Mouse (Mus musculus): ENCODE results near the gene Nlgn1.

The Nlgn1 gene

DNA sequence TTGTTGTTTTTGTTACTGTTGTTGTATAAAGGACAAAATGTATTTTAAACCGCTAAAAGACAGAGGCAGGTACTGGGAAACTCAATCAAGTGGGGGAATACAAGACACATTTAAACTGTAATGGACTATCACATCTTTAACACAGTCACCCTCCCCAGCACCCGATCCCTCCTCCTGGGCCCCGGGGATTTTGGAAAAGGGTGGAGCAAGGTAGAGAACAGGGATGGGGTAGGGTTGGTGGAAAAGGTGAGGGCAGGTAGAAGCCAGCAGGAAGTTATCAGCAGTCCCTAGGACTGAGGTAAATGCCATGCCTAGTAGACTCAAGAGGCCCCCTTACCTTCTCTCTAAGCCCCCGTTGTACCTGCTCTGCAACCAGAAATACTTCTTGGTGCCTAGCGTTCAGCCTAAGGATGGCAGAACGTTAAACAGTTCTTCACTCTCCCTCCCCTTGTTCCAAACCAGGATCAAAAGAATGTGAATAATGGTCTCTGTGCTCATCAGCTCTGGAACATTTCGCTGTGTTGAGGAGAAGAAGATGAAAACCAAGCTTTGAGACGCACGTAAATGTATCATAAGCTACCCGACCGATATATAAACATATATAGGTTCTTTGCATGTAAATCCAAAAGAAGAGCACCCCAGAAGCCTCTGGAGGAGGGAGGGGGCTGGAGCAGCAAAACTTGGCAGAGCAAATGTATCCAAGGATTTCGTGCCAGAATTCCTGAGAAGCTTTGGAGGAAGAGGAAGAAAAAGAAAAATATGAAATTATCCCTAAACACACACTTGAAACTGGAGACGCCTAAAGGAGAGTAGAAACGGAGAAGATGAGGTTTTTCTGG lies at the start of gene Nlgn1:
Nlgn1 (minus strand) TSS at position 61 of the 839 bp plus-strand sequence.
- no peak for DNase-seq (ENCODE audit: low read depth, low spot score)

DNA sequence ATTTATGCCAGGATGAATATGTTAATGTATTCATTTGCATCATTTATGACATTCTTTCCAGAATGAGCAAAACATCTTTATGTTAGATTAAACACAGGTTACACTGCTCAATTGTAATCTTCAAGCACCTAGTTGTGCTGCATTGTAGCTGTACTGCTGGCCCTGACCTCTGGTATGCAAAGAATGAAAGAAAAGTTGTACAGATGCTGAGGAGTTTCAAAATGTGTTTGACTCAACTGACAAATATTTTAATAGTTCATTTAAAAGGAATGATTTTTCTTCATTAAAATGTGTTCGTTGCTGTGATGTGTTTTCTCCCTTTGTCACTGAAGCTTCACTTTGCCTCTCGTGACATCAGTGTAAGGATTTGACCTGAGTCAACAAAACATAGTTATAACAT lies 46.0 kb upstream of the Nlgn1 start:
- DNase-seq (ENCODE audit: low read depth, low spot score), result no peak

DNA sequence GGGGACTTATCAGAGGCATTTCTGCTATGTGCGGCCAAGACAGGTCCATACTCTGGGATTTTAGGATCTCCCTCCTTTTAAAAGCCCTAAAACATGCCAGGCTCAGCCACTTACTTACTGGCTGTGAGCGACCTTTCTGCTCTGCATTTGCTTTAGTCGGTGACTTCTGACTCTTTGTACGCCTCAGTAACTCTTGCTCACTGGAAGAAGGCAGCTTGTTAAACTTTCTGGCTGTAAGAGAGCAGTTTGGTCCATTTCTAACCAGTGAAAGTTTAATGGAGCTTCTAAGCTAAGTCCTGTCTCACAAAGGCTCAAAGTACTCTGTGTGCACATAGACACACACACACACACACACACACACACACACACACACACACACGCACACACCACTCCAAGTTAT lies 22.8 kb upstream of the Nlgn1 start:
- no peak for DNase-seq (ENCODE audit: low read depth, low spot score)

DNA sequence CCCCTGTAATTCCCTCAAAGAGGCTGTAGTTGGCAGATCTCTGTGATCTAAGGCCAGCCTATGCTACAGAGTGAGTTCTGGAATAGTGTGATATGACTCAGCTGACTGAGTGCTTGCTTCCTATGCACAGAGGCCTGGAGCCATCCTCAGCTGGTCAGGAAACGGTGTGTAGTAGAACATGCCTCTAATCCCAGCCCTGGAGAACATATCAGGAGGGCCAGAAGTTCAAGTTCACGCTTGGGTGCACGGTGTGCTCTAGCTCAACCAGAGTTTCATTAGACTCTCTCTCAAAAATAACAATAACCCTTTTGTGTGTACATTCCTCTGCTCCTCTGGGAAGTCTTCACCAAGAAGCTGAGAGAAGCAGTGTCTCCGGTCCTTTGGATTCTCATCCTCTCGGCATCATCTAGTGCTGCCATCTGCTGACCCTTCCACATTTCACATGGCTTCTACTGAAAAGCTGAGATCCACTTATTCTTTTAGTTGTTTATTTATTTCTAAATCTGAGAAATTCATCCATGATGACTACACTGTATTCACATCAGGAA lies 22.3 kb upstream of the Nlgn1 start:
- DNase-seq (ENCODE audit: low read depth, low spot score), result no peak

DNA sequence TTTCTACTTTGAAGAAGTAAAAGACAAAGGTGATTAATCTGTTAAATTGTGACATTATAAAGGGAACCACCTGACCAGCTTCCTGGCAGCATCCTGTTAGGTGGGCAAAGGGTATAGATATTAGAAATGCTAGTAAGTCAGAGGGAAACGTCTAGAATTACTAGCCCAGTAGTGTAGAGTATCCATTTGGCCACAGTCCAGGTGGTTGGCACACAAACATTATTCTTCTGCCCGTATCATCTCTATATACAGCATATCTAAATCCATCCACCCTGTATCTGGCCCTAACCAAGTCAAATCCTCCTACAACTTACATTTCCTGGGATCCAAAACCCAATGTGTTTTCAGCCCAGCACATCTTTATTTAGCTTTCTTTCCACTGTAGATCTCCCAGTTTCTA lies 5.2 kb upstream of the Nlgn1 start:
- DNase-seq (ENCODE audit: low read depth, low spot score), result no peak

DNA sequence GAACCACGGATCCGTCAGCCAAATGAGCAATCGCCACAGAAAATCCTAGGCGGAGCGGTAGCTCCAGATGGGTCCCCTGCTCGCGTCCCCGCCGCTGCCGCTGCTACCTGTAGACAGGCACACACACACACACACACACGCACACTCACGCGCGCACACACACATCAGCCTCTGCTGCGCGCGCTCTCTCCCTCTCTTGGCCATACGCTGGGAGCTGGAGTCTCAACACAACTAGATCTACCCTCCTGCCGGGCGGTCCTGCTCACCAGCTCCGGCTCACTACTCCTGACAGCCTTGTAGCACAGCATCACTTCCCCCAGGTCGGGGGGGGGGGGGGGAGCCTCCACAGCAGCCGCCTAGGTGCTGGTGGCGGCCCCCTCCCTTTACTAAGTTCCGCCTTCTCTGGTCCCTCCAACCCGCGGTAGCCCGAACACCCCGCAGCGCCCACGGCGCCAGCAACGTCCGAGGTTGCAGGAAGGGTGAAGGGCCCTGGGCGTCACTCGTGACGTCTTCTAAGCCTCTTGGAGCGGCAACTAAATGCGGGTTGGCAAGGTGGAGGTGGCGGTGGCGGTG lies 1.1 kb upstream of the Nlgn1 start:
- DNase-seq (ENCODE audit: low read depth, low spot score), result no peak

DNA sequence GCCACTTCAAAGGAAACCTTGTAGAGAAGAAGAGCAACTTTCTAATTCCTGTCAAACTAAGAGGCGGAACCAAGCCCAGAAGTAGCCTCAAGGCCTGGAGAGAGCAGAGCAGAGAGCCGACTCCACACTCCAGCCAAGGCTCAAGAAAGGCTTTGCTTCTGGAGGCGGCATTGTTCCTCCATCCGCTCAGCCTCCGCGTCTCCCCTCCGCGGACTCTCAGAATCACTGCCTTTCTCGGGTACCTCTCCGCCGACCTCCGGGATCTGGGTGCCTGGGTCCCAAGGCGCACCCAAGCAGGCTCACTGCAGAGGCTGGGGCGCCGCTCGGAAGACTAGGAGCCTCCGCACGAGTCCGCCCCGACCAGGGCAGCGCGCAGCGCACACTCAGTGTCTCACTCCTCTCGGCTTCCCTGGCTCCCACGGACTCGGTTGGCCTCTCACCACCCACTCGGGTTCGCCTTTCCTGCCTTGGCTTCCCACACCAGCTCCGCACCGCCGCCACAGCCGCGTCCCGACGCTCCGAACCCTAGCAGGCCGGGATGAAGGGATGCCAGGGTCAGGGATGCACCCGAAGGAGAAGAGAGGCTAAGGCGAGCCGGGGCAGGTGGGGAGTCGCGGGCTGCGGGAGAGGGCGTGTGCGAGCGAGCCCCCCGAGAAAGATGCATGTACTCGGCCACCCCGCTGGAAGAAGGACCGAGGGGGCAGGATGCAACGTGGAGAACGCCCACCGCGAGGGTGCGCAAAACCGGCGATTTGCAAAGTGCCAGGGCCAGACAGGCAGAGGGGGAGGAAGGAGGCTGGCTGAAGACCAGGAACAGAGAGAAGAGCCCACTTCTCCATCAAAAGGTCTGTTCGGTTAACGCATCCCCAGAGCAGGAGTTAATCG lies 841 bp downstream of the Nlgn1 start:
- DNase-seq (ENCODE audit: low read depth, low spot score), result no peak

DNA sequence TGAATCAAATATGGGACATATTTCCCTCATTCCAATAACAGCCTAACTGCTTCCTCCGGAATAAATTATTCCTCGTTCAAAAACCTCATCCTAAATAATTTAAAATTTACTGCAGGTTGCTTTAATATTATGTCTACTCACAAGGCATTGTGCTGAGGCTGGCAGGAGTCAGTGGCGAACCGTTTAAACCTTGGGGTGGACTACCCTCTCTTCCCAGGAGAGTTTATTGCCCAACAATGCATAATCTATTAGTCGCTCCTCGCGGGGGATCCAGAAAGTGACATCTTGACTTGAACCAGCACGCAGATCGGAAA lies 1.4 kb downstream of the Nlgn1 start:
- no peak for DNase-seq (ENCODE audit: low read depth, low spot score)

DNA sequence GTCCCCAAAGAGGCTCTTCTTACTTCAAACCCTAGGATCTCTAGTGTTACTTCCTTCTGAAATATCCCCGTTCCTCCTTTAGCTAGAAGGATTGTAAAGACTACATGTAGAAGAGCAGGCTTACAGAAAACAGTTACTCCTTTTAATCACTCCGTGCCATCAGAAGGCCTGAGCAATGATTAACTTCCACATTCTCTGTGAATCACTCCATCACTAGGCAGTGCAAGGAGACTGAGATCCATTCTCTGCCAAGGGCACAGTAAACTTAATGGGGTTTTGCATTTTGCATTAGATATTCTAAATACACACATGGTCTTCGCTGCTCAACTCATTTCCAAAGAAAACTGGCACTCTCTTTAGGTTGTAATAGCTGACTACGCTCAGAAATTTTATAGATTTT lies 2.2 kb downstream of the Nlgn1 start:
- DNase-seq (ENCODE audit: low read depth, low spot score), result no peak

DNA sequence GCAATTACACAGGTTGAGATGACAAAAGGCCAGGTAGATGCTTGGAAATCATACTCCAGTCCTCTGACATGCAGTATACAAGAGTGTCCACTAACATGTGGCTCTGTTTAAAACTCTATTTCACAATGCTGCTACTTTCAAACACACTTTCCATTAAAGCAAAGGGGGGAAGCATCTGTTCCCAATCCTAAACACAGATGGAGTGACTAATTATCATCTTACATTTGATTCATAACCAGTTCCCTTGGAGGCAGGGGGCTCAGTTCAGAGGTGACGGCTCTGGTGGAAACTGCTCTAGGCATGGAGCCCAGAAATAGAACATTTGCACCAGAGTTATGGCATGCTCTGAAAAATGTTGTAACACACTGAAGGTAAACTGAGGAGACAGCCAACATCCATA lies 7.8 kb downstream of the Nlgn1 start:
- no peak for DNase-seq (ENCODE audit: low read depth, low spot score)

DNA sequence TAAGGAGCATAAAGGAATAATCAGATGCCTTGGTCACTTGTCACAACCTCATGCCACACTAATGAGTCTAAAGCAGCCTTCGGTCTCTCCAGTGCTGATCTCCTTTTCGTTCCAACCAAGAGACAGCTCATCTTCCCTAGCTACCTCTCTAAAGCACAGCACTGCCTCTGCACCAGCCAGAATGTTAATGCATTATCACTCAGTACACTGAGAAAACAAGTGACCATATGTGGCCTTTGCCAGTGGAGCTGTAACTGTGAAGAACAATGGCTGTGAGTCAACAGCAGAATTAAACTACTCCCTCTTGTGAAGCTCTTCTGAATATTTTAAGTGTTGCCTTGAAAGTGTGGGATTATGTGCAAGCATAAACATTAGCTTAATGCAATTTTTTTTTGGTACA lies 14.9 kb downstream of the Nlgn1 start:
- no peak for DNase-seq (ENCODE audit: low read depth, low spot score)

DNA sequence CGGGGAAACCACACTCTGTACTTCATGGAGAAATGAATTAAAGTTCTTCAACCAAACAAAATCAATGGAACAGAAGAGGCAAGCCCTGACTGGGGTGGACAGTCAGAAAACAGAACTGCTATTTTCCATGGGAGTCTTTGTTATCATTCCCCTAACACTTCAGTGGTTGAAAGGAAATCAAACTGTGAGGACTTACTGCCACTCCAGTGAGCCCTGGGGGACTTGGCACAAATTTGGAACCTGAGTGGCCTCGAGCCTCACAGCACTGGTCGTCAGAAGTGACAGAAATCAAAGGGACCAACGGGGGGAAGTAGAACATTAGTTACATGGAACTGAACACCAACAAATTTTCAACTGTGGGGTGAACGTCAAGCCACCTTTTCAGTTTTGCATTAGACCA lies 34.4 kb downstream of the Nlgn1 start:
- no peak for DNase-seq (ENCODE audit: low read depth, low spot score)

DNA sequence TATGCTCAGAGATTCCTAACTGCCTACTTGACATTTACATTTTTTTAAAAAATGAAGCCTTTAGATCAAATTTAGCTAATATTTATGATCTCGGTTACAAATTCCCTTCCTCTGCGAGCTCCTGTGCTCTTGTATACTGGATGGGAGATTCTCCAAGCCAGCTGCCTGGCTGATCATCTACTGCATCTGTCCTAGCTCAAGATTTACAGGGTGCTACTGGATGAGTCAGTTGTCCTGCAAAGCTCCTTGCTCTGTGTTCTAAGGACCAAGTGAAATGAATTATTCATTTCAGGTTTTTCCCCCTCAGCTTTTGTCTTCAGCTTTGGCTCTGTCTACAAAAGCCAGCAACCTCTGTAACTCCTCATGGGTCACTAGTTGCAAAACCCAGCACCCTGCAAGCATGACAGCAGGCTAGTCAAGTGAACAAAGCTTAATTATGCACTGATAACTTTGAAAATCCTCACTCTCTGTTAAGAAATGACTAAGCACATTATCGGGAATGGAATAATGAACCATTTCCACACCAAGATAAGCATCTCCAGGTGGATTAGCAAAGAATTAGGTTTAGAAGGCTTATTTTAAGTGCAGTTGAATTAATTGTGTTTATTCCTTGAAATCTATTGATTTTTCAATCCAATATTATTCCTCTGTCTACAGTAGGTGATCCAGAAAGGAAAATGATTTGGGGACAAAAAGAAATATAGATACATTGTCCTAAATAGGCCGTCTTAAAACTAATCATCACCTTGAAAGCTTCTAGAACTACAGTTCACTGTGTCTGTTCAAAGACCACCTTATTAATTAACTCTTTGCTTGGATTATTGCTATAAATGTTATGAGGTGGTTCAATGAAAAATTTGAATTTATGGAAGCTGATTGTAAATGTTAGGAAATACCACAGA lies 61.1 kb downstream of the Nlgn1 start:
- no peak for DNase-seq (ENCODE audit: low read depth, low spot score)

DNA sequence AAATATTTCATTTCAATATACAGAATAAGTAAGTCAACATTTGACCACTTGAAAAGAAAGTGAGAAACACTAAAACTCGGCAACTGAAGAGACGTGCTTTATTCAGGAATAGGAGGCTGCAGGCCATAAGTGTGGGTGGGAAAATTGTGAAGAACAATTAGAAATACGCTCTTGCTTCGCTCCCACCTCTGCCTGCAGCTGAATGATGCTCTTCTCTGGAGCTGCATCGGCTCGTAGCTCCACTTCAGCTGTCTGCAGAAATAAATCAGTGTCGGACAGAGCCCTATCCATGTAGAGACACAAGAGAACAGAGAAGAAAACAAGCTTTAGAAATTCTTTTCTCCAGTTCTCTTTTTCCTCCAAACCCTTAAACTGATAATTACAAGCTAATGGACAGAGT lies 85.7 kb downstream of the Nlgn1 start:
- DNase-seq (ENCODE audit: low read depth, low spot score), result no peak

DNA sequence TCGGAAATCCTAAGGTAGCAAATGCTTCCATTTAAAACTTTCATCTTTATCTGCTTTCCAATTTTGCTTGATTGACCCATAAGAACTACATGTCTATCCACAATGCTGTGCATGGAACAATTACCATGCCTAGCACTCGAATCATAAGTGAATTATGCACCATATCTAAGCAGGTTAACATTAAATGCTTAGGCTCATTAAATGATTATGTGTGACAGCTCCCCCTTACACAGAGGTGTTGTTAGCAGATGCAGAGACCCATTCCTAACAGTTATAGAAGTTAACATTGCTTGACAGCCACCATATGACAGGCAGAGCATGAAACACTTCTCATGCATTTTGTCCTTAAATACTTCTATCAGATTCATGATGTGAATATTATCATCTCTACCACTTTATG lies 89.0 kb downstream of the Nlgn1 start:
- no peak for DNase-seq (ENCODE audit: low read depth, low spot score)

DNA sequence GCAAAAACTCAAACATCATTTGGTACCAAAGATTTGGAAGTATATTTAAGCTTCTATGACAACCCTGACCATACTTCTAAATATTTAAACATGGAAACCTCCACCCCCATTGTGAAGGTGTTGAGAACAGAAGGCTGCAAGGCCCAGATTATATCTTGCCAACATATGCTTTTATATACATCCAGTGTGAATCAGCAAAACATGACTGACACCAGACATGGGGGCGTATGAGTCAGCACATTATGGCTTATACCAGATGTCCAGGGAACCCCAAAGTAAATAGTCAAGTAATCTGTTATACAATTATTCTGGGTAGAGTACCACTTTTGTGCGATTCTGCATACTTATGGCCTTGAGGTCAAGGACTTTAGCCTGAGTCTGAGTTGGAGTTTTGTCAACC lies 102.3 kb downstream of the Nlgn1 start:
- DNase-seq (ENCODE audit: low read depth, low spot score), result no peak

DNA sequence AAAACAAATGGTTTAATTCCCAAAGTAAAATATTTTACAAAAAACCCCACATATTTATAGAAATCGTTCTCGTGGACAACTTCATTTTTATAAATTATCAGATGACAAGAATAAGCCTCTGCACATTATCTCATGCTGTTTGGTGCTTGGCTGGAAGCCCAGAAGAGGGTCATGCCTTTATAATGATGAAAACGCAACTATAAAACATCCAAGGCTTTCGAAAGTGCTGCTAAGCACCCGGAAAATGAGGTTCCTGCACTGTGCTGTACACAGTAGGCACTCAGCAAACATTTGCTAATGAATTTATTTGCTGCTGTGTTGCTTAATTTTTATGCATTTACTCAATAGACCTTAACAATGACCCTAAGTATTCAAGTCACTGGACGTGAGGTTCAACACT lies 103.4 kb downstream of the Nlgn1 start:
- DNase-seq (ENCODE audit: low read depth, low spot score), result no peak

DNA sequence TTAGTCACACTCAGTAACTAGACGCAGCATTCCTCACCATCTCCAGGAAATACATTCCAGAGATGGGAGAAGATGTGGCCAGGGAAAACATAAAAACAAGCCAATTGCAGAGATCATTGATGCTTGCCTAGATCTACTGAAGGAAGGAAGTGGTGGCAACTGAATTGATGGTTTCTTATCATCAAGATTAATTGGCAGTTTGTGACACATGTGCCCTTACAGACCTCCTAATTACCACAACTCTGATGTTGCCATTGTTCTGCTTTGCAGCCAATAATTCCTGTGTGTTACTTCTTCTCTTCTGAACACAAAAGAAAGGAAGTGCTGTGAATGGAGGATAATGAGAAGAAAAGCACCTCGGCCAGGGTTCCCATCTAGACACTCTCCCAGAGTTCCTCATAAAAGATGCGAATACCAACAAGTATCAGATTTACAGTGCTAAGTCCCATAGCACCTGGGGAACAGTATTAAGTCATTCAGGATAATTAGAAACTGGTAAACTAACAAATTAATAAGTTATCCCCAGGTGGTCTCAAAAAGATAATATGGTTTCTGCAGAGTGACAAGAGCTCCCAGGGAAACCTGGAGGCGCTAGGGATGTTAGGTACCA lies 104.0 kb downstream of the Nlgn1 start:
- no peak for DNase-seq (ENCODE audit: low read depth, low spot score)

DNA sequence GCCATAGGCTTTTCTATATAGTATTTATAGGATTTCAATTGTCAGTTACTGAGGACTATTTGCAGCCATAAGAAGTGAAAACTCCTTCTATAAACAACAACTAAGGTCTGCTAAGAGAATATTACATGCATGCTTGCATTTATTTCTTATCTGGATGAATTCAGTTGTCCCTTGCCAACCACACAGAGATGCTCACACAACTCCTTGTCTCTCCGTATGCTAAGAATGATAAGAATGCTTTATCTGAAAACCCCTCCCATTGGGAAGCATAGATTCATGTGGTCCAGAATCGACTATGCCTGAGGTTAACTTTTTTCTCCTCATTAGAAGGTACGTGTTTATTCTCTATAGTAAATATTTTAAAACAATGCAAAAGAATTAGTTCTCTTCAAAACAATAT lies 108.8 kb downstream of the Nlgn1 start:
- no peak for DNase-seq (ENCODE audit: low read depth, low spot score)

DNA sequence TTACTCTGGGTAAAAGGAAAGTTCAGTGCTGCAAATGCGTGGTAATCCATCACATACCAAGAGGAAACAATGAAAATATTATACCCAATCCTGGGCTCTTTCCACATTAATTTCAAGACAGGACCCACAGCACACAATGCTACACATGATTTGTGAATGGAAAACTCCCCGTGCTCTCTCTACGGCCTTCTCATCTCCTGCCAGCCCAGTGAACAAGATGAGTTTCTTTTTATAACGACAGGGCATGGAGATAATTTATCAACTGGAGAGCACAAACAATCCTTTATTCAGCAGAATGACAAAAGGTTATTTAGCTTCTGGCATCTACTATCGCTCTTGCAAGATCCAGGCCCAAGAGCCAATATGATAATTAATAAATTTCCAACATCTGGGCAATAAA lies 116.0 kb downstream of the Nlgn1 start:
- no peak for DNase-seq (ENCODE audit: low read depth, low spot score)

DNA sequence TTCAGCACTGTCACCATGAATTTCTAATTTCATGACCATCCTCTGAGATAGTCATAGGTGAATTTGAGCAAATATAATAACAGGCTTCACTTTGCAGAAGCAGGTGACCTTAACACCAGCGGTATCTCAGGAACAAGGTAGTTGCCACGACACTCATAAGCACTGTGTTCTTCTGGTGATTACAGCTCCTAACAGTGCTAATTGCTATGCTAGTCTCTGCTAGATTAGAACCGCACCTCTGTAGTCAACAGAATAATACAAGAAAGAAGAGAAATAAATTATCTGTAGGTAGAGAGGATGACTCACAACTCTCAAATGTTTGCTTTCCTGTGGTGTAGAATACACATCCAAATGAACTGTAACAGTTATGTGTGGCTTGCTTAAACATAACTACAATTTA lies 129.6 kb downstream of the Nlgn1 start:
- no peak for DNase-seq (ENCODE audit: low read depth, low spot score)
